Mouse (Mus musculus): Measurements from ENCODE around the gene Ntn1.

Gene Ntn1

GRCm38 (mm10) chr11:68339856-68340255 lies 60.8 kb downstream of the Ntn1 start:
- DNase-seq (ENCODE audit: low read depth in 1 of 2, low spot score in 2 of 2): no peak

- DNase-seq (ENCODE audit: low read depth in 1 of 2, low spot score in 2 of 2): no peak
These were observed 61.3 kb downstream of the Ntn1 start for GRCm38 (mm10) chr11:68339331-68339730.

GRCm38 (mm10) chr11:68331676-68332265 lies 68.9 kb downstream of the Ntn1 start:
- DNase-seq (ENCODE audit: low read depth in 1 of 2, low spot score in 2 of 2): no peak

- no peak for DNase-seq (ENCODE audit: low read depth in 1 of 2, low spot score in 2 of 2)
These were observed 69.5 kb downstream of the Ntn1 start for GRCm38 (mm10) chr11:68331117-68331437.

- DNase-seq (ENCODE audit: low read depth in 1 of 2, low spot score in 2 of 2): no peak
These were observed 70.1 kb downstream of the Ntn1 start for GRCm38 (mm10) chr11:68330398-68331116.

- no peak for DNase-seq (ENCODE audit: low read depth in 1 of 2, low spot score in 2 of 2)
These were observed 75.8 kb downstream of the Ntn1 start for GRCm38 (mm10) chr11:68324863-68325262.

GRCm38 (mm10) chr11:68321417-68321816 lies 79.2 kb downstream of the Ntn1 start:
- no peak for DNase-seq (ENCODE audit: low read depth in 1 of 2, low spot score in 2 of 2)

- no peak for DNase-seq (ENCODE audit: low read depth in 1 of 2, low spot score in 2 of 2)
These were observed 85.0 kb downstream of the Ntn1 start for GRCm38 (mm10) chr11:68315551-68316130.

GRCm38 (mm10) chr11:68313861-68314260 lies 86.8 kb downstream of the Ntn1 start:
- DNase-seq (ENCODE audit: low read depth in 1 of 2, low spot score in 2 of 2): no peak

GRCm38 (mm10) chr11:68313065-68313464 lies 87.6 kb downstream of the Ntn1 start:
- DNase-seq (ENCODE audit: low read depth in 1 of 2, low spot score in 2 of 2): no peak

- DNase-seq (ENCODE audit: low read depth in 1 of 2, low spot score in 2 of 2): no peak
These were observed 91.6 kb downstream of the Ntn1 start for GRCm38 (mm10) chr11:68308911-68309580.

GRCm38 (mm10) chr11:68305997-68306396 lies 94.6 kb downstream of the Ntn1 start:
- DNase-seq (ENCODE audit: low read depth in 1 of 2, low spot score in 2 of 2): no peak

GRCm38 (mm10) chr11:68302323-68302722 lies 98.3 kb downstream of the Ntn1 start:
- DNase-seq (ENCODE audit: low read depth in 1 of 2, low spot score in 2 of 2): no peak

GRCm38 (mm10) chr11:68301660-68302059 lies 99.0 kb downstream of the Ntn1 start:
- DNase-seq (ENCODE audit: low read depth in 1 of 2, low spot score in 2 of 2): no peak

GRCm38 (mm10) chr11:68295474-68295873 lies 105.1 kb downstream of the Ntn1 start:
- DNase-seq (ENCODE audit: low read depth in 1 of 2, low spot score in 2 of 2): no peak

GRCm38 (mm10) chr11:68290631-68291030 lies 110.0 kb downstream of the Ntn1 start:
- DNase-seq (ENCODE audit: low read depth in 1 of 2, low spot score in 2 of 2): no peak

- DNase-seq (ENCODE audit: low read depth in 1 of 2, low spot score in 2 of 2): no peak
These were observed 113.3 kb downstream of the Ntn1 start for GRCm38 (mm10) chr11:68287331-68287730.

- no peak for DNase-seq (ENCODE audit: low read depth in 1 of 2, low spot score in 2 of 2)
These were observed 114.3 kb downstream of the Ntn1 start for GRCm38 (mm10) chr11:68286142-68286808.

GRCm38 (mm10) chr11:68285754-68286141 lies 114.9 kb downstream of the Ntn1 start:
- no peak for DNase-seq (ENCODE audit: low read depth in 1 of 2, low spot score in 2 of 2)

GRCm38 (mm10) chr11:68280001-68280510 lies 120.6 kb downstream of the Ntn1 start:
- DNase-seq (ENCODE audit: low read depth in 1 of 2, low spot score in 2 of 2): no peak

GRCm38 (mm10) chr11:68276945-68277344 lies 123.7 kb downstream of the Ntn1 start:
- DNase-seq (ENCODE audit: low read depth in 1 of 2, low spot score in 2 of 2): no peak

Data from monocyte, adult 2 months (primary cell).